Mouse (Mus musculus) forebrain, embryonic 16.5 days (tissue): ENCODE results near the gene Klhl8. TPM values are rescaled to one million over a fixed set of nuclear protein-coding genes. Genes with fewer than 3 reads are reported as not detected.

Experiments used
- ATAC-seq: fragments of 200-750 bp; cut with Nextera tagmentation; 2 replicates; pipeline ENCODE4 v1.8.0; 2017; ENCODE audit warnings: mild to moderate bottlenecking, moderate library complexity
- H3K27ac ChIP-seq: fragments of 300-500 bp; sonication (generic); 2 replicates; pipeline ENCODE4 v1.5.1; 2014; ENCODE audit warnings: low read length, control low read depth
- H3K27me3 ChIP-seq: fragments of 300-500 bp; sonication (generic); replicated peaks from 2 replicates; pipeline ENCODE4 v1.6.1; 2014; ENCODE audit warnings: low read length; ENCODE audit not compliant: control insufficient read depth, insufficient read depth
- H3K36me3 ChIP-seq: fragments of 300-500 bp; sonication (generic); 2 replicates; pipeline ENCODE4 v1.6.1; 2014; ENCODE audit not compliant: control insufficient read depth, insufficient read depth
- H3K4me1 ChIP-seq: fragments of 300-500 bp; sonication (generic); replicated peaks from 2 replicates; pipeline ENCODE4 v1.6.1; 2014; ENCODE audit warnings: low read length; ENCODE audit not compliant: control insufficient read depth, insufficient read depth
- H3K4me2 ChIP-seq: fragments of 300-500 bp; sonication (generic); 2 replicates; pipeline ENCODE4 v1.6.1; 2014; ENCODE audit warnings: mild to moderate bottlenecking, low read length, control low read depth
- H3K4me3 ChIP-seq: fragments of 300-500 bp; sonication (generic); replicated peaks from 2 replicates; pipeline ENCODE4 v1.5.1; 2014; ENCODE audit warnings: mild to moderate bottlenecking, low read length, control low read depth
- H3K9ac ChIP-seq: fragments of 300-500 bp; sonication (generic); replicated peaks from 2 replicates; pipeline ENCODE4 v1.6.1; 2014; ENCODE audit warnings: low read depth, low read length, control low read depth
- H3K9me3 ChIP-seq: fragments of 300-500 bp; sonication (generic); 2 replicates; pipeline ENCODE4 v1.6.1; 2016; ENCODE audit warnings: low read length; ENCODE audit not compliant: control insufficient read depth
- WGBS: fragments of 180-500 bp; shearing (Covaris S2); extraction: QIAGEN DNeasy Blood & Tissue Kit; methylation state at CpG from one replicate; pipeline ENCODE4 v1.1.7; 2014; 5-methylcytosine and 5-hydroxymethylcytosine counted together
- polyA plus RNA-seq: library from polyadenylated mRNA; unstranded; fragments of >200 nt; fragmentation: Nextera tagmentation; extraction: Ambion mirVana; gene quantifications from 2 replicates; pipeline ENCODE4 v1.2.1, GENCODE M21; 2015

The Klhl8 gene
- polyA plus RNA-seq, 1 experiment from 2014 or later = 48.8 TPM

GRCm38 (mm10) chr5:103919497-103919896 lies 8.4 kb upstream of the Klhl8 start:
- Histone ChIP-seq H3K4me2 (no peak overlapping the region), H3K36me3 (no peaks in the 10 kb centered on the region), H3K4me1 (no peaks in the 10 kb centered on the region), H3K9ac (no peak overlapping the region), H3K27ac (no peak overlapping the region), H3K4me3 (no peak overlapping the region), H3K9me3 (no peaks in the 10 kb centered on the region), H3K27me3 (no peaks in the 10 kb centered on the region)
- WGBS = 95% methylated on average over 4 of the region's 4 CpGs
- ATAC-seq = no peak

- WGBS = 80% methylated on average over 3 of the region's 3 CpGs
Observed at GRCm38 (mm10) chr5:103918233-103918632, 7.2 kb upstream of the Klhl8 start.

GRCm38 (mm10) chr5:103917357-103917895 lies 6.4 kb upstream of the Klhl8 start:
- H3K36me3 ChIP-seq = no peaks in the 10 kb centered on the region
- H3K4me3 ChIP-seq = no peak overlapping the region
- WGBS = 34% methylated on average over 8 of the region's 8 CpGs
- ATAC-seq = no peak
- no peak overlapping the region for H3K4me2 ChIP-seq
- no peaks in the 10 kb centered on the region for H3K4me1 ChIP-seq
- 0 out of 2 replicates have a peak, but pooled peaks cover 2% of the 10 kb centered on the region for H3K27me3 ChIP-seq
- no peaks in the 10 kb centered on the region for H3K9me3 ChIP-seq
- no peak overlapping the region for H3K9ac ChIP-seq
- H3K27ac ChIP-seq = no peak overlapping the region

More at GRCm38 (mm10) chr5:103918233-103918632, 7.2 kb upstream of the Klhl8 start:
- Histone ChIP-seq H3K27me3 (no peaks in the 10 kb centered on the region), H3K36me3 (no peaks in the 10 kb centered on the region), H3K4me1 (no peaks in the 10 kb centered on the region), H3K4me3 (no peak overlapping the region), H3K9ac (no peak overlapping the region), H3K9me3 (no peaks in the 10 kb centered on the region), H3K27ac (no peak overlapping the region), H3K4me2 (no peak overlapping the region)
- no peak for ATAC-seq

- Histone ChIP-seq H3K27me3 (0 out of 2 replicates have a peak, but pooled peaks cover 2% of the 10 kb centered on the region), H3K27ac (no peak overlapping the region), H3K4me1 (no peaks in the 10 kb centered on the region), H3K9ac (no peak overlapping the region), H3K36me3 (no peaks in the 10 kb centered on the region), H3K9me3 (no peaks in the 10 kb centered on the region), H3K4me2 (no peak overlapping the region), H3K4me3 (no peak overlapping the region)
- WGBS = 54% methylated on average over 12 of the region's 12 CpGs
- no peak for ATAC-seq
Observed at GRCm38 (mm10) chr5:103916595-103917356, 5.7 kb upstream of the Klhl8 start.

GRCm38 (mm10) chr5:103914335-103915226 lies 3.5 kb upstream of the Klhl8 start:
- H3K9me3 ChIP-seq = no peaks in the 10 kb centered on the region
- H3K27ac ChIP-seq = no peak overlapping the region
- H3K4me2 ChIP-seq = no peak overlapping the region
- peaks cover 9% of the 10 kb centered on the region for H3K4me1 ChIP-seq
- H3K4me3 ChIP-seq = no peak overlapping the region
- H3K36me3 ChIP-seq = no peaks in the 10 kb centered on the region
- 78% methylated on average over 11 of the region's 11 CpGs for WGBS
- H3K27me3 ChIP-seq = 0 out of 2 replicates have a peak, but pooled peaks cover 2% of the 10 kb centered on the region
- ATAC-seq = no peak
- H3K9ac ChIP-seq = no peak overlapping the region

GRCm38 (mm10) chr5:103913150-103913549 lies 2.1 kb upstream of the Klhl8 start:
- Histone ChIP-seq H3K27me3 (0 out of 2 replicates have a peak, but pooled peaks cover 2% of the 10 kb centered on the region), H3K36me3 (no peaks in the 10 kb centered on the region), H3K9me3 (no peaks in the 10 kb centered on the region), H3K4me3 (no peak overlapping the region), H3K4me2 (no peak overlapping the region), H3K4me1 (peaks cover 19% of the 10 kb centered on the region), H3K27ac (no peak overlapping the region), H3K9ac (no peak overlapping the region)
- 71% methylated on average over 4 of the region's 4 CpGs for whole genome bisulfite sequencing
- ATAC-seq = no peak

- WGBS = 85% methylated on average over 5 of the region's 5 CpGs
- H3K27me3 ChIP-seq = 0 out of 2 replicates have a peak, but pooled peaks cover 2% of the 10 kb centered on the region
- H3K9ac ChIP-seq = no peak overlapping the region
- no peak overlapping the region for H3K4me3 ChIP-seq
- H3K9me3 ChIP-seq = no peaks in the 10 kb centered on the region
- no peaks in the 10 kb centered on the region for H3K36me3 ChIP-seq
- ATAC-seq = no peak
- peaks cover 22% of the 10 kb centered on the region for H3K4me1 ChIP-seq
- H3K4me2 ChIP-seq = no peak overlapping the region; the same call in none of the 2 replicates
- H3K27ac ChIP-seq = no peak overlapping the region
Observed at GRCm38 (mm10) chr5:103911555-103911954, 496 bp upstream of the Klhl8 start.

- H3K4me2 ChIP-seq = peak overlapping the region; percentile 63
- H3K4me3 ChIP-seq = peak overlapping the region; percentile 94
- H3K27me3 ChIP-seq = 0 out of 2 replicates have a peak, but pooled peaks cover 2% of the 10 kb centered on the region
- 14% methylated on average over 8 of the region's 9 CpGs for WGBS
- no peaks in the 10 kb centered on the region for H3K9me3 ChIP-seq
- no peak overlapping the region for H3K27ac ChIP-seq
- H3K36me3 ChIP-seq = no peaks in the 10 kb centered on the region
- ATAC-seq = no peak
- H3K4me1 ChIP-seq = peaks cover 22% of the 10 kb centered on the region
- H3K9ac ChIP-seq = peak overlapping the region; percentile 94
Observed at GRCm38 (mm10) chr5:103910156-103910555, 903 bp downstream of the Klhl8 start.

- no peaks in the 10 kb centered on the region for H3K36me3 ChIP-seq
- H3K4me1 ChIP-seq = peaks cover 22% of the 10 kb centered on the region
- no peak overlapping the region for H3K4me3 ChIP-seq
- 0 out of 2 replicates have a peak, but pooled peaks cover 2% of the 10 kb centered on the region for H3K27me3 ChIP-seq
- ATAC-seq = no peak
- no peak overlapping the region for H3K9ac ChIP-seq
- WGBS = 70% methylated on average over 3 of the region's 3 CpGs
- no peak overlapping the region for H3K4me2 ChIP-seq
- no peaks in the 10 kb centered on the region for H3K9me3 ChIP-seq
- no peak overlapping the region for H3K27ac ChIP-seq
Observed at GRCm38 (mm10) chr5:103909466-103909865, 1.6 kb downstream of the Klhl8 start.
